Mouse (Mus musculus) ovary, postnatal 36 days (tissue): ENCODE results near the gene Tssk2.

Experiments
- DNase-seq: peaks from one replicate; pipeline ENCODE4 v3.0.0; 2022; ENCODE audit warnings: low spot score, mixed read lengths

The Tssk2 gene

DNA sequence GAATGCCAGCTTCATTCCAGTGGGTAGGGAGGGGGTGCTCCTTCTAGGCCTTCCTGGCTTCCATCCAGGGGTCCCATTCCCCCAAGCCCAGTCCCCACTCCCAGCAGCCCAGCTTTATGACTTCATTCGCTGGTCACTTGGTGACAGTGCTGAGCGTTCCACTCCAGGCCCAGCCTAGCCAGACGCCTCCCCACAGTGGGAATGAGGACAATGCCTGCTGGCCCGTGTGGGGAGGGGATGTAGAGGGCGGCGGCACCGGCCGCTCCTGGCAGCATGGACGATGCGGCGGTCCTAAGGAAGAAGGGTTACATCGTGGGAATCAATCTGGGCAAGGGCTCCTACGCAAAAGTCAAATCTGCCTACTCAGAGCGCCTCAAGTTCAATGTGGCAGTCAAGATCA lies at the start of gene Tssk2, which contains the start of gene Dgcr2:
Gene Tssk2, plus strand, starts transcription at position 176 of the 400 bp plus-strand sequence.
Gene Dgcr2, minus strand, starts transcription at position 101 of the 400 bp plus-strand sequence.
- DNase-seq = no peak

DNA sequence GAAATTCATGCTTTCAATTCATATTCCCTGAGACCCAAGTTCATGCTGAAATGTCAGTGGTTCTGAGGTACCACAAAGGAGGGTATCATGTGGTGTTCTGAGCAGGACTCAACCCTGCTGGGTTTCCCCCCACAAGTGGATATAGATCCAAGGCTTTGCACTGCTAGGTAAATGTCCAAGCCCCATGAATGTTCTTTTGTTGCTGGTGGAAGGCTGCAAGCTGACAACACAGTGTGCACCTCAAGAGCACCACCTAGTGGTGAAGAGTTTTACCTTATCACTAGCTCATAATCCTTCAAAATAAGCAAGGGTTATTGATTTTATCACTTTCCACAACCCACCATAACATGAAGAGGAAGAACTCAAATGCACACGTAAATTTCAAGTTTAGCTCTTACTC lies 49.5 kb upstream of the Tssk2 start:
- DNase-seq = no peak

DNA sequence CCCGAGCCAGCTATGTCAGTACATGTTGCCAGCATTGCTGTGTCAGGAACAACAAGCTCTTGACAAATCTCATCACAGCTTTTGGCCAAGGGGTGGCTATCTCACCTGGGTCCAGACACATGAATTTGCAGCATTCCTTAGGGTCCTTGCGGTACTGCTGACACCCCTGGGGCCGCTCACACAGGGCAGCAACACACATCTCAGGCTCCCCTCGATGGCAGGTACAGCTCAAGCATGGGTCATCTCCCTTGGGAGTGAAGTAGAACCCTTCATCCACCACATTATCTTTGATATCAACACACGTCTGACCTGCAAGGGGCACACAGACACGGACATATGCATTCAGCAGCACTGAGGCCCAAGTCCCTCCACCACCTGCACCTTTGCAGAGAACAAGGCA lies 49.0 kb upstream of the Tssk2 start:
- no peak for DNase-seq

GRCm38 (mm10) chr16:17851331-17851730 lies 47.1 kb upstream of the Tssk2 start:
- no peak for DNase-seq

DNA sequence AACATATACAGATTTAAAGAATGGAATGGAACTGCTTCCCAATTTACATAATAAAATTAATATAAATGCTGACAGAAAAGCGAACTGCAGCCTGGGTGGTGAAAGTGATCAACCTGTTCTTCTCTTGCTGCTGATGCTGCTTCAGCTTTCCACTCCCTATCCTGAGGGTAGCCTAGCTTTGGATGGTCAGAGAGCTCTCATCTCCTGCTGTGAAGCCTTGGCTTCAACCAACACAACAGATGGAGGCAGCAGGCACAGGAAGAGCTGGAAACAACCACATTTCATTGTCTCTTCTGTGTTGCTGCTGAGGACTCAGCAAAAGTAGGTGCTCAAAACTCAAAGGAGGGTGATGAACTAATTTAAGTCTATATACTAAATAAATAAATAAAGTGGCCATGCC lies 46.6 kb upstream of the Tssk2 start:
- no peak for DNase-seq

GRCm38 (mm10) chr16:17853263-17853662 lies 45.2 kb upstream of the Tssk2 start:
- no peak for DNase-seq

GRCm38 (mm10) chr16:17857157-17857556 lies 41.3 kb upstream of the Tssk2 start:
- DNase-seq = no peak

- no peak for DNase-seq
Observed at GRCm38 (mm10) chr16:17858592-17858991, 39.8 kb upstream of the Tssk2 start.

DNA sequence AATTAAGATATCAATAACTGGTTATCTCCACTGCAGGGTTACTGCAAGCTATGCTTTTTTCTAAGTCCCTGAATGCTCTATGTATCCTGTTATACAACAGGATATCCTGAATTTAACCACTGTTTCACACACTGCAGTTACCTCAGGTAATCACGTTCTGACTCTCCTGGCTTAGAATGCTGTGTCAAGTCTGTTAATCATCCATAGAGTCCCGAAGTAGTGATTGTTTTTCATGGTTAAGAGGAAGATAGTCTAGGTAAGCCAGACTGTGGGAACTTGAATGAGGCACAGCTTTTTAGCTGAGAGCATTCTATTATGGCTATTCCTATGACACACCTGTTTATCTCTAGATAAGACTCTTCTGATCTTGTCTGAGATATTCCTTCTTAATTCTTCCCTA lies 33.1 kb upstream of the Tssk2 start:
- DNase-seq = no peak

GRCm38 (mm10) chr16:17865770-17866169 lies 32.7 kb upstream of the Tssk2 start:
- DNase-seq = no peak

DNA sequence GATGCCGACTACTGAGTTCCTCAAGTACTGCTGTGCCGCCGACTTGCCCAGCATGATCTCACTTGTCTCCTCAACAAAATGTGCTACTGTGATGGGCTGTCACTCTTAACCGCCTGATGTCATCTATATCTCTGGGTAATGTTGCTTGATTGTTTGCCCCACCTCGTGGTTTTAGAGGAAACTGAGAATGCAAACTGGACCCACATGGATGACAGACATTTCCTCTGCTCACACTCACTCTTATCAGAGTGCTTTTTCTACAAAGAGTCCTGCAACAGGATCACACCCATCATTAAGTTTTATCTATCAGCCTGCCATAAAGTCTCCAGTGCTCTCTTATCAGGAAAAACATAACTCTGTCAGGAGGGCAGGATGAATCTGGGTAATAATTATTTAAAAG lies 27.2 kb upstream of the Tssk2 start:
- DNase-seq = no peak

DNA sequence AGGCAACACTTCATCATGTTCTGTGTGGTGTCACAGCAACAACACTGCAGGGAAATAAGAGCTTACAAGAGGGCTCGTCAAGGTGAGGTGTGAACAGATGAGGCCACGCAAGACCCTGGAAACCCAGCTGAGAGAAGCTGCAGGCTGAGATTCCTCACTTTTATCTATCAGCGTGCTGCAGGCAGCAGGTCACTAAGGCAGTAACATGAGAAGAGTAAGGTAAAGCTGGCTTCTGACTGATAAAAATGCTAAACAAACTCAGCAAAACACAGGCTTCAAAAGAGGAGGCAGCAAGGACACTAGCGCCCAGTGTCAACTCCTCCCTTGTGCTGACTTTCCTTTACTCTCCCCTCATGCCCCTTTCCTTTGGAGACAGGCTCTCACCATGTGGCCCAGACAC lies 25.4 kb upstream of the Tssk2 start:
- no peak for DNase-seq

GRCm38 (mm10) chr16:17875174-17875573 lies 23.3 kb upstream of the Tssk2 start:
- DNase-seq = no peak

DNA sequence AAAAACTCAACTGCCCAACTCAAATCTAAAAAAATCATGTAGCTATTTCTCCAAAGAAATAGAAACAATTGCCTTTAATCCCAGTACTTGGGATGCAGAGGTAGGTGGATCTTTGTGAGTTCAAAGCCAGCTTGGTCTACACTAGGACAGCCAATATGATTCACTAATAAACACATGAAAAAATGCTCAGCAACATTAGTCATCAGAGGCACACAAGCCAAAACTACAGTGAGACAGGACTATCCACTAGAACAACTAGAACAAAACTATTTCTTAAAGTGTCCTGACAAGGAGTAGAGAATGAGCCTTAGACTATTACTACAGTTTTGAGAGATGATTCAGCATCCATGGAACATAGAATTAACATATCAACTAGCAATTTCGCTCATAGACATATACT lies 22.3 kb upstream of the Tssk2 start:
- no peak for DNase-seq

- DNase-seq = no peak
Observed at GRCm38 (mm10) chr16:17879571-17879970, 18.9 kb upstream of the Tssk2 start.

DNA sequence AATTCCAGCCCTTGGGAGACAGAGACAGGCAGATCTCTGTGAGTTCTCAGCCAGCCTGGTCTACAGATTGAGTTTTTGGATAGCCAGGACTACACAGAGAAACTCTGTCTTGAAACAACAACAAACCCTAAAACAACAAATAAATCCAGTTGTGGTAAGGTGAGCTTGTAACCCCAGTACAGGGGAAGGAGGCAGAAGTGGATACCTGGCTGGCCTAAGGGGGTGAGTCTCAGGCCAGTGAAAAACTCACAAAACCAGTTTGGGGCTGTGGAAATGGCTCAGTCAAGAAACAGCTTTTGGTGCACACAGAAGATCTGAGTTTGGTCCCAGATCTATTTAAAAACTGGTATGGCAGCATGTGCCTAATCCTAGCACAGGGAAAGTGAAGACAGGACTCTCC lies 16.2 kb upstream of the Tssk2 start:
- no peak for DNase-seq

DNA sequence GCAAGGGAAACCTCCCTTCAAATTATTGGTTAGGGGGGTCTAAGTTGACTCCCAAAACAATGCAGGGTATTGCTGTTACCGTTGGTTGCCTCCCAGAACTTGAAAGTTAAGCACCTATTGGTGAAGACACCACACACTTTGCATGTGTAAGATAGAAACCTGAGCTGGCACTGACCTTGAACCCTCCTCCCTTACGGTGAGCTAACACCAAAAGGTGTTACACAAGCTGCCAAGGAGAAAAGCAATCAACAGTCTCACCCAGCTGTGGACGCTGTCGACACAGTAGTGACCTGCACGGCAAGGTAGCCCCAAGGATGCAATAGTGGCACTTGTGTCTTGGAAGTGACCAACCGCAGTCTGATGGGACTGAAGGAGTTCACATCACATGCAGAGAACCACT lies 14.3 kb upstream of the Tssk2 start:
- DNase-seq = no peak

DNA sequence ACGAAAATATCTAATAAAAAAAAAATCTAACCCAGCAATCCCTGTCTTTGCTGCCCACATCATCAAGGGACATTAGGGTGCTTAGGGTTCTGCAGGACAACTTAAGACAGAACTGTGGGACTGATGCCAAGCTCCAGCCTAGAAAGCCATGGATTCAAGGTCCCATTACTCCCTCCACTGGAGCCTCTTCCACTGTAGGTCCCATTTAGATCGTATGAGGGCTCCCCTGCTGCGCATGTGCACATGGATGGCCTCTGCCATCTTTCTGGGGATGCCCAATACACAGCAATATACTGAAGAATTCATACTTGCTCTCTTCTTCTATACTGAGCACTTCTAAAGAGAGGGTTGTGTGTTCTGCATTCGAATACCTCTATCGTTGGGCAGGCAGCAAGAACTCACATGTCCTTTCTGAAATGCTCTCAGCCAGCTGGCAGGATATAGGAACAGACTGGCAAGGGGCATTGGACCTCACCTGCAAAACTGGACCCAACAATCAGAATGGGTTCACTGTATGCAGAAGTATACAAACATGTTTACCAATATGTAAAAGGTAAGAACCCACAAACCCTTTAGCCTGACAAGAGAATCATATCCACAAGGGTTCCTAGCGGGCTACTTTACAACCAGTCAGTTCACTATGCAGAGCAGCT lies 8.6 kb upstream of the Tssk2 start:
- DNase-seq = no peak

DNA sequence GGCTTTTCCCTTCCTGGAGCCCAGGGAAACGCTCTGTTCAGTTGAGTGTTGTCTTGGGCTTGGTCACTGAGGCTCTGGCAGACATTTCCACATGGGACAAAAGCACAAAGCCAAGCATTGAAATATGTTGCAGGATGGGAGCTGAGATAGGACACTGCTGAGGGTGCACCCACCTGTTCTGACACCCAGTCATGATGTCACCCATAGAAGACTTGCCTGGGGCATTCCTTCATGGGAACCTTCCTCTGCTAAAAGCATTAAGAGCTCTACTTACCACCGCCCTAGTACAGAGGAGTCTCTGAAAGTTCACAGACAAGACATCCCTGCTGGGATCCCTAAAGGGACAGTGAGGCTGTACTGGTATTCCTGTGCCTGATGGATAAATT lies 8.1 kb upstream of the Tssk2 start:
- no peak for DNase-seq

GRCm38 (mm10) chr16:17890917-17891566 lies 7.4 kb upstream of the Tssk2 start:
- peak; percentile 80 for DNase-seq

DNA sequence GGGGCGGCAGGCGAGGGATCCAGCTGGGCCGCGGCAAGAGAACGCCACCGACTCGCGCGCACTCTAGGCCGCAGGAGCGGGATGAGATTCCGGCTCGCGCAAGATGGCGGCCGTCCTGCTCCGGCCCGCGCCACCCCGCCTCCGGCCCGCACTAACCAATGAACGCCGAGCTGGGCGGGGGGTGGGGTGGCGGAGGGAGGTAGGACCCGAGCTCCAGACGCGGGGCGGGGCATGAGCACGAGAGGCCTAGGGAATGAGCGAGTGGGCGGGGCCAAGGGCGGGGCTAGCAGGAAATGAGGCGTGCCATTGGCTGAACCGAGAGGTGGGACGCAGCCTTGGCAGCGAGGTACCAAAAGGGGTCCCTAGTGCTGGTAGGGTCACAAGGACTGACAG lies 6.9 kb upstream of the Tssk2 start, which contains the start of gene Gm20518:
Gene Gm20518, minus strand, starts transcription at position 105 of the 393 bp plus-strand sequence.
- DNase-seq = peak; percentile 99

DNA sequence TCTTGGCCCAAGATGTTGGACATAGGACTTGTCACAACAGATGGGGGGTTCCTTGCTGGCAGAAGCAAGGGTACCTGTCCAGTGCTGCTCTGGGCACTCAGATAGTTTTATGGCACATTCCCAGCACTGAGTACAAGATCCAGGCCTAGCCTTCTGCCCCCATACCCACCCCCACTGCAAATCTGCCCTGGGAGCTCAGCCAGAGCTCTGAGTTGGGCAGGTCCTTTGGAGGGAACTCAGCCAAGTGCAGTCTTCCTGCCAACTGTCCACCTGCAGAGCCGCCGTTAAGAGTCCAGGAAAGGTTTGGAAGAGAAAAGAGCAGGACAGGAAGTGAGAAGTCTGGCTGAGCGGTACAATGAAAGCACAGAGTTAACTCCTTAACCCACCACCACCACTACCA lies 5.8 kb upstream of the Tssk2 start:
- DNase-seq = peak; percentile 47

DNA sequence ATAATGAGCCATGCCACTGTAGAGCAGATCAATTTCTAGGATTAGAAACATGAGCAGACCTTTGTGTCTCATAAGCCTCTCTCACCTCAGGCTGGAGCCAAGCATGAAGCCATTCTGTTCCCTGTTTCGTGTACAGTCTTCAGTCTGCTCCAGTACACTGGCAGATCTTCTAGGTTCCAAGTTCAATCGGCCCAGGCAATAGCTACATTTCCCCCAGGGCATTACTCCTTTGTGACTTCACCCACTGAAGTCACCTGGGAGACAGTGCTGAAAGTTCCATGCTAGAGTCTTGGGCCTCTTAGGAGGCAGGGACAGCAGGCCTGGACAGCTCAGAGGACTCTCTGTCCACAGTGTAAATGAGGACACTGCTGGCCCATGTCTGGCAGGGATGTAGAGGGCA lies 4.5 kb upstream of the Tssk2 start, which contains the start of gene Tssk1:
Gene Tssk1, plus strand, starts transcription at position 301 of the 400 bp plus-strand sequence.
- no peak for DNase-seq

DNA sequence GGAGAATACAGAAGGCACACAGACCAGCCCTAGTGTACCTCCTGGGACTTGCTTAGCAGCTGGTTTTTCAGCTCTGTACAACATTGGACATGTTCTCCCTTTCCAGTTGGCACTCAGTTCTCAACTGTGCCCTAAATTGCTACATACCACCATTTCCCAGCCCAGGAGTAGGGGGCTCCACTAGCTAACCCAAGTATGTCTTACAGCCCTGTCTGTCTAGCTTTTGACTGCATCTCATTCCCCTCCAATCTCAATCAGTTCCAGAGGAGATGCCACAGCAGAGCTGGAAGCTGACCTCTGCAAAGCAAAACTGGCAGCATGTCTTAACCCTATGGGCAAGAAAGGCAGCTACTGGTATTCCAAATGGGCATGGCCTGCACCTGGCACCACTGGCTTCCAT lies 2.3 kb upstream of the Tssk2 start:
- DNase-seq = no peak
